Mouse (Mus musculus): ENCODE results near the gene Tada2b. TPM values are rescaled to one million over a fixed set of nuclear protein-coding genes. Genes with fewer than 3 reads are reported as not detected.

The Tada2b gene
- polyA plus RNA-seq, 1 experiment from 2014 or later, result 5.6 TPM

- ATAC-seq (ENCODE audit: low FRiP score), result no peak
- H3K4me2 ChIP-seq (replicated peaks), result no peak overlapping the region
- H3K27ac ChIP-seq, result no peak overlapping the region
- H3K9ac ChIP-seq, result no peak overlapping the region
- no peak overlapping the region for H3K4me3 ChIP-seq (replicated peaks; ENCODE audit: low read length)
- H3K9me3 ChIP-seq (ENCODE audit: control insufficient read depth, low read length), result no peaks in the 10 kb centered on the region
- 0 out of 2 replicates have a peak, but pooled peaks cover 3% of the 10 kb centered on the region for H3K4me1 ChIP-seq (replicated peaks; ENCODE audit: control insufficient read depth, insufficient read depth, low read length)
- H3K36me3 ChIP-seq (replicated peaks; ENCODE audit: control insufficient read depth, insufficient read depth), result peaks cover 94% of the 10 kb centered on the region
- no peaks in the 10 kb centered on the region for H3K27me3 ChIP-seq (ENCODE audit: control insufficient read depth, insufficient read depth, low read length)
- DNase-seq (ENCODE audit: low spot score), result no peak
- 82% methylated on average over 3 of the region's 3 CpGs for WGBS
Observed at GRCm38 (mm10) chr5:36517596-36517995, 33.5 kb upstream of the Tada2b start.

GRCm38 (mm10) chr5:36515558-36515957 is 31.5 kb upstream of the Tada2b start:
- DNase-seq (ENCODE audit: low spot score), result no peak
- H3K36me3 ChIP-seq (replicated peaks; ENCODE audit: control insufficient read depth, insufficient read depth), result peaks cover 94% of the 10 kb centered on the region
- H3K4me2 ChIP-seq (replicated peaks), result no peak overlapping the region

GRCm38 (mm10) chr5:36515126-36515525 is 31.0 kb upstream of the Tada2b start:
- H3K27ac ChIP-seq, result no peak overlapping the region
- no peak overlapping the region for H3K4me2 ChIP-seq (replicated peaks)
- H3K4me3 ChIP-seq (replicated peaks; ENCODE audit: low read length), result no peak overlapping the region
- H3K9ac ChIP-seq, result no peak overlapping the region
- no peaks in the 10 kb centered on the region for H3K9me3 ChIP-seq (ENCODE audit: control insufficient read depth, low read length)
- H3K4me1 ChIP-seq (replicated peaks; ENCODE audit: control insufficient read depth, insufficient read depth, low read length), result 0 out of 2 replicates have a peak, but pooled peaks cover 3% of the 10 kb centered on the region
- H3K36me3 ChIP-seq (replicated peaks; ENCODE audit: control insufficient read depth, insufficient read depth), result peaks cover 94% of the 10 kb centered on the region
- ATAC-seq (ENCODE audit: low FRiP score) (no peak), DNase-seq (ENCODE audit: low spot score) (no peak)
- H3K27me3 ChIP-seq (ENCODE audit: control insufficient read depth, insufficient read depth, low read length), result no peaks in the 10 kb centered on the region
- 100% methylated on average over 1 of the region's 1 CpGs for WGBS

More at GRCm38 (mm10) chr5:36515558-36515957, 31.5 kb upstream of the Tada2b start:
- Histone ChIP-seq H3K9me3 (ENCODE audit: control insufficient read depth, low read length) (no peaks in the 10 kb centered on the region), H3K4me1 (replicated peaks; ENCODE audit: control insufficient read depth, insufficient read depth, low read length) (0 out of 2 replicates have a peak, but pooled peaks cover 3% of the 10 kb centered on the region), H3K4me3 (replicated peaks; ENCODE audit: low read length) (no peak overlapping the region), H3K9ac (no peak overlapping the region), H3K27ac (no peak overlapping the region), H3K27me3 (ENCODE audit: control insufficient read depth, insufficient read depth, low read length) (no peaks in the 10 kb centered on the region)
- no peak for ATAC-seq (ENCODE audit: low FRiP score)
- WGBS, result 78% methylated on average over 5 of the region's 5 CpGs

- H3K27ac ChIP-seq, result no peak overlapping the region
- WGBS, result 97% methylated on average over 2 of the region's 2 CpGs
- H3K36me3 ChIP-seq (replicated peaks; ENCODE audit: control insufficient read depth, insufficient read depth), result peaks cover 95% of the 10 kb centered on the region
- H3K9me3 ChIP-seq (ENCODE audit: control insufficient read depth, low read length), result no peaks in the 10 kb centered on the region
- no peaks in the 10 kb centered on the region for H3K27me3 ChIP-seq (ENCODE audit: control insufficient read depth, insufficient read depth, low read length)
- no peak for DNase-seq (ENCODE audit: low spot score)
- no peak for ATAC-seq (ENCODE audit: low FRiP score)
- H3K4me3 ChIP-seq (replicated peaks; ENCODE audit: low read length), result no peak overlapping the region
- H3K4me2 ChIP-seq (replicated peaks), result no peak overlapping the region
- no peak overlapping the region for H3K9ac ChIP-seq
- H3K4me1 ChIP-seq (replicated peaks; ENCODE audit: control insufficient read depth, insufficient read depth, low read length), result no peaks in the 10 kb centered on the region
Observed at GRCm38 (mm10) chr5:36510956-36511355, 26.9 kb upstream of the Tada2b start.

GRCm38 (mm10) chr5:36508351-36508750 is 24.3 kb upstream of the Tada2b start:
- Histone ChIP-seq H3K36me3 (replicated peaks; ENCODE audit: control insufficient read depth, insufficient read depth) (peaks cover 99% of the 10 kb centered on the region), H3K27me3 (ENCODE audit: control insufficient read depth, insufficient read depth, low read length) (no peaks in the 10 kb centered on the region), H3K4me1 (replicated peaks; ENCODE audit: control insufficient read depth, insufficient read depth, low read length) (no peaks in the 10 kb centered on the region), H3K27ac (no peak overlapping the region), H3K4me3 (replicated peaks; ENCODE audit: low read length) (no peak overlapping the region), H3K9ac (no peak overlapping the region), H3K9me3 (ENCODE audit: control insufficient read depth, low read length) (no peaks in the 10 kb centered on the region), H3K4me2 (replicated peaks) (no peak overlapping the region)
- DNase-seq (ENCODE audit: low spot score) (no peak), ATAC-seq (ENCODE audit: low FRiP score) (no peak)
- WGBS, result 94% methylated on average over 10 of the region's 10 CpGs

- Histone ChIP-seq H3K9me3 (ENCODE audit: control insufficient read depth, low read length) (no peaks in the 10 kb centered on the region), H3K27me3 (ENCODE audit: control insufficient read depth, insufficient read depth, low read length) (no peaks in the 10 kb centered on the region), H3K4me1 (replicated peaks; ENCODE audit: control insufficient read depth, insufficient read depth, low read length) (no peaks in the 10 kb centered on the region), H3K36me3 (replicated peaks; ENCODE audit: control insufficient read depth, insufficient read depth) (peaks cover 98% of the 10 kb centered on the region), H3K9ac (no peak overlapping the region), H3K4me3 (replicated peaks; ENCODE audit: low read length) (no peak overlapping the region), H3K4me2 (replicated peaks) (no peak overlapping the region), H3K27ac (no peak overlapping the region)
- ATAC-seq (ENCODE audit: low FRiP score) (no peak), DNase-seq (ENCODE audit: low spot score) (no peak)
- WGBS, result 75% methylated on average over 5 of the region's 5 CpGs
Observed at GRCm38 (mm10) chr5:36505643-36506042, 21.6 kb upstream of the Tada2b start.

GRCm38 (mm10) chr5:36505235-36505634 is 21.1 kb upstream of the Tada2b start:
- H3K4me2 ChIP-seq (replicated peaks), result no peak overlapping the region
- ATAC-seq (ENCODE audit: low FRiP score) (no peak), DNase-seq (ENCODE audit: low spot score) (no peak)
- no peak overlapping the region for H3K9ac ChIP-seq
- H3K9me3 ChIP-seq (ENCODE audit: control insufficient read depth, low read length), result no peaks in the 10 kb centered on the region
- no peaks in the 10 kb centered on the region for H3K4me1 ChIP-seq (replicated peaks; ENCODE audit: control insufficient read depth, insufficient read depth, low read length)
- H3K36me3 ChIP-seq (replicated peaks; ENCODE audit: control insufficient read depth, insufficient read depth), result peaks cover 98% of the 10 kb centered on the region
- no peak overlapping the region for H3K4me3 ChIP-seq (replicated peaks; ENCODE audit: low read length)
- H3K27me3 ChIP-seq (ENCODE audit: control insufficient read depth, insufficient read depth, low read length), result no peaks in the 10 kb centered on the region
- WGBS, result 84% methylated on average over 7 of the region's 7 CpGs
- H3K27ac ChIP-seq, result no peak overlapping the region

- ATAC-seq (ENCODE audit: low FRiP score) (no peak), DNase-seq (ENCODE audit: low spot score) (no peak)
- peaks cover 76% of the 10 kb centered on the region for H3K36me3 ChIP-seq (replicated peaks; ENCODE audit: control insufficient read depth, insufficient read depth)
Observed at GRCm38 (mm10) chr5:36494709-36495108, 10.6 kb upstream of the Tada2b start.

GRCm38 (mm10) chr5:36493919-36494318 is 9.8 kb upstream of the Tada2b start:
- WGBS, result 95% methylated on average over 6 of the region's 6 CpGs
- Histone ChIP-seq H3K4me3 (replicated peaks; ENCODE audit: low read length) (no peak overlapping the region), H3K4me1 (replicated peaks; ENCODE audit: control insufficient read depth, insufficient read depth, low read length) (no peaks in the 10 kb centered on the region), H3K9me3 (ENCODE audit: control insufficient read depth, low read length) (no peaks in the 10 kb centered on the region), H3K4me2 (replicated peaks) (no peak overlapping the region), H3K36me3 (replicated peaks; ENCODE audit: control insufficient read depth, insufficient read depth) (peaks cover 71% of the 10 kb centered on the region), H3K27me3 (ENCODE audit: control insufficient read depth, insufficient read depth, low read length) (no peaks in the 10 kb centered on the region), H3K27ac (no peak overlapping the region), H3K9ac (no peak overlapping the region)
- DNase-seq (ENCODE audit: low spot score) (no peak), ATAC-seq (ENCODE audit: low FRiP score) (no peak)

More at GRCm38 (mm10) chr5:36494709-36495108, 10.6 kb upstream of the Tada2b start:
- Histone ChIP-seq H3K9me3 (ENCODE audit: control insufficient read depth, low read length) (no peaks in the 10 kb centered on the region), H3K27me3 (ENCODE audit: control insufficient read depth, insufficient read depth, low read length) (no peaks in the 10 kb centered on the region), H3K27ac (no peak overlapping the region), H3K9ac (no peak overlapping the region), H3K4me1 (replicated peaks; ENCODE audit: control insufficient read depth, insufficient read depth, low read length) (no peaks in the 10 kb centered on the region), H3K4me2 (replicated peaks) (no peak overlapping the region), H3K4me3 (replicated peaks; ENCODE audit: low read length) (no peak overlapping the region)
- 98% methylated on average over 9 of the region's 9 CpGs for WGBS

- DNase-seq (ENCODE audit: low spot score) (peak; percentile 56), ATAC-seq (ENCODE audit: low FRiP score) (no peak)
- H3K27ac ChIP-seq, result no peak overlapping the region
- H3K4me1 ChIP-seq (replicated peaks; ENCODE audit: control insufficient read depth, insufficient read depth, low read length), result peaks cover 9% of the 10 kb centered on the region; the same call in 1 of the 2 replicates
- H3K4me3 ChIP-seq (replicated peaks; ENCODE audit: low read length), result no peak overlapping the region
- H3K9me3 ChIP-seq (ENCODE audit: control insufficient read depth, low read length), result no peaks in the 10 kb centered on the region
- no peak overlapping the region for H3K4me2 ChIP-seq (replicated peaks)
- no peak overlapping the region for H3K9ac ChIP-seq
- no peaks in the 10 kb centered on the region for H3K27me3 ChIP-seq (ENCODE audit: control insufficient read depth, insufficient read depth, low read length)
- H3K36me3 ChIP-seq (replicated peaks; ENCODE audit: control insufficient read depth, insufficient read depth), result peaks cover 36% of the 10 kb centered on the region
- WGBS, result 54% methylated on average over 2 of the region's 2 CpGs
Observed at GRCm38 (mm10) chr5:36489225-36489624, 5.1 kb upstream of the Tada2b start.
